8 mouse cellular contexts compared by ENCODE assay signal in the genomic region with DNA sequence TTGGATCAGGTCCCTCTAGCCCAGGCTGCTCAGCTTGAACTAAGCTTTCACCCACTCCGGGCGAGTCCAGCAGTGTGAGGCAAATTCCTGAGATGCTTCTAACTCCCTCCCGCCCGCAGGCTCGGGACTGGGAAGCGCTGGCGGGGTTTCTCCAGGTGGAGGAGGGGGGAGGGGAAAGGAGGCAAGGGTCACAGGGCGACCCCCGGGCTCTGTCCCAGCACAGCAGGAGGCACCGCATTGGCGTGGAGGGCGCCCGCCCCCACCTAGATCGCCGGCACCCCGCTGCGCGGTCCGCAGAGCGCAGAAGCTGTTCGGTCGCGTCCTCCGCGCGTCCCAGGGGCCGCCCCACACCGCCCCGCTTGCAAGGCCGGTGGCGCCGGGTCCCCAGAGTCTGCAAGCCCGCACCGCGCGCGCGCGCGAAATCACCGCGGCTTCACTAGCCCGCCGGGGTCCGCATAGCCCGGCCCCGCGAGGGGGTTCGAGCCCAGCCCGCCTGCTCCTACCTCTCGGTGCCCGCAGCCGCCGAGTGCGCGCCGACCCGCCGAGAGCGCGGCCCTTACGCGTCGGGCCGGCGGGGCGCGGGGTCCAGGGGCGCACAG.
DNase-seq lines count a peak whose midpoint lies in the region; ATAC-seq and TF ChIP-seq lines count a peak whose summit lies in the region.

No protein-coding gene starts in this region.

- H3K27me3 ChIP-seq in forebrain, embryonic 15.5 days: no peaks in the 10 kb centered on the region
- H3K27me3 ChIP-seq in intestine, postnatal 0 days (replicated peaks; ENCODE audit: control insufficient read depth, insufficient read depth, low read length): no peaks in the 10 kb centered on the region
- H3K27me3 ChIP-seq in lung, embryonic 15.5 days: no peaks in the 10 kb centered on the region; the same call in 1 of the 2 replicates

- TF ChIP-seq CTCF in lung, adult 2 months (IDR thresholded peaks at IDR 0.05; ENCODE audit: insufficient read depth, low read length): no peak
- TF ChIP-seq CTCF in brain, embryonic 14.5 days (IDR thresholded peaks at IDR 0.05; ENCODE audit: borderline replicate concordance, extremely low read depth, insufficient read depth, insufficient read length): no peak
- TF ChIP-seq CTCF in intestine, postnatal 0 days (IDR thresholded peaks at IDR 0.05; ENCODE audit: low read depth): no peak

- peak overlapping the region; percentile 69 for H3K9ac ChIP-seq in forebrain, embryonic 15.5 days (replicated peaks)
- peak overlapping the region; percentile 71 for H3K9ac ChIP-seq in intestine, postnatal 0 days (ENCODE audit: low read depth, low read length)
- peak overlapping the region; percentile 63 for H3K9ac ChIP-seq in lung, embryonic 15.5 days

- peak; percentile 65 for DNase-seq in lung, adult 2 months
- DNase-seq in lung, postnatal 14 days: no peak
- DNase-seq in brain, embryonic 14.5 days (ENCODE audit: low read depth): peak; percentile 56
- peak; percentile 57 for DNase-seq in right cerebral cortex, postnatal 4 days

- TF ChIP-seq POLR2A in lung, adult 2 months (IDR thresholded peaks at IDR 0.05; ENCODE audit: borderline replicate concordance, extremely low read depth, low read depth, low read length): no peak
- no peak for TF ChIP-seq POLR2A in brain, embryonic 14.5 days (IDR thresholded peaks at IDR 0.05; ENCODE audit: borderline replicate concordance, extremely low read depth, insufficient read depth, insufficient read length, poor library complexity, severe bottlenecking)

- no peaks in the 10 kb centered on the region for H3K36me3 ChIP-seq in forebrain, embryonic 15.5 days
- no peaks in the 10 kb centered on the region for H3K36me3 ChIP-seq in intestine, postnatal 0 days (ENCODE audit: control insufficient read depth, insufficient read depth)
- H3K36me3 ChIP-seq in lung, embryonic 15.5 days: no peaks in the 10 kb centered on the region

- 1% methylated on average over 68 of the region's 69 CpGs for WGBS in lung, adult 2 months
- WGBS in forebrain, embryonic 15.5 days: under 1% methylated on average over 69 of the region's 69 CpGs
- WGBS in intestine, postnatal 0 days: under 1% methylated on average over 48 of the region's 69 CpGs
- under 1% methylated on average over 69 of the region's 69 CpGs for WGBS in lung, embryonic 15.5 days

- H3K27ac ChIP-seq in forebrain, embryonic 15.5 days (replicated peaks): no peak overlapping the region; the same call in 1 of the 2 replicates
- H3K27ac ChIP-seq in intestine, postnatal 0 days (ENCODE audit: low read depth, low read length): no peak overlapping the region
- H3K27ac ChIP-seq in lung, embryonic 15.5 days: peak overlapping the region; percentile 57

- peak; percentile 39 for ATAC-seq in forebrain, embryonic 15.5 days (replicated peaks)
- ATAC-seq in intestine, postnatal 0 days: peak; percentile 48
- peak; percentile 40 for ATAC-seq in lung, embryonic 15.5 days (ENCODE audit: borderline replicate concordance, extremely low read depth, low FRiP score, low TSS enrichment)
- no peak for ATAC-seq in inflammation-experienced regulatory T-cells, adult 6 months

- peak overlapping the region; percentile 83 for H3K4me2 ChIP-seq in forebrain, embryonic 15.5 days (replicated peaks)
- H3K4me2 ChIP-seq in intestine, postnatal 0 days (replicated peaks; ENCODE audit: low read depth): peak overlapping the region; percentile 95
- H3K4me2 ChIP-seq in lung, embryonic 15.5 days: peak overlapping the region; percentile 98

- H3K4me3 ChIP-seq in lung, adult 2 months (replicated peaks; ENCODE audit: extremely low read depth, low read depth, low read length): peak overlapping the region; percentile 59
- peak overlapping the region; percentile 58 for H3K4me3 ChIP-seq in forebrain, embryonic 15.5 days
- H3K4me3 ChIP-seq in intestine, postnatal 0 days (ENCODE audit: low read depth, low read length): peak overlapping the region; percentile 90
- H3K4me3 ChIP-seq in lung, embryonic 15.5 days: peak overlapping the region; percentile 64

- peaks cover 3% of the 10 kb centered on the region for H3K4me1 ChIP-seq in lung, adult 2 months (ENCODE audit: control insufficient read depth, insufficient read depth, low read length)
- H3K4me1 ChIP-seq in forebrain, embryonic 15.5 days: peaks cover 25% of the 10 kb centered on the region
- H3K4me1 ChIP-seq in intestine, postnatal 0 days (replicated peaks; ENCODE audit: control insufficient read depth, insufficient read depth, low read length): 0 out of 2 replicates have a peak, but pooled peaks cover 3% of the 10 kb centered on the region
- H3K4me1 ChIP-seq in lung, embryonic 15.5 days: peaks cover 28% of the 10 kb centered on the region

- no peaks in the 10 kb centered on the region for H3K9me3 ChIP-seq in forebrain, embryonic 15.5 days
- H3K9me3 ChIP-seq in intestine, postnatal 0 days (ENCODE audit: control insufficient read depth): no peaks in the 10 kb centered on the region
- no peaks in the 10 kb centered on the region for H3K9me3 ChIP-seq in lung, embryonic 15.5 days
